Mouse (Mus musculus): ENCODE measurements around the gene Cd276. TPM values are rescaled to one million over a fixed set of nuclear protein-coding genes. Genes with fewer than 3 reads are reported as not detected.

The Cd276 gene
- total RNA-seq, 1 experiment, result 23.4 TPM

- Histone ChIP-seq H3K4me3 (ENCODE audit: insufficient read depth in 1 of 2, low read depth in 1 of 2, low read length in 2 of 2, poor library complexity in 1 of 2, severe bottlenecking in 1 of 2) (no peak overlapping the region), H3K4me1 (ENCODE audit: control insufficient read depth in 2 of 2, insufficient read depth in 2 of 2, low read length in 2 of 2, poor library complexity in 1 of 2) (no peaks in the 10 kb centered on the region), H3K27ac (ENCODE audit: insufficient read depth, low read depth, low read length, poor library complexity, severe bottlenecking) (no peak overlapping the region), H3K9me3 (ENCODE audit: control insufficient read depth, insufficient read depth, low read depth, low read length) (no peaks in the 10 kb centered on the region), H3K9ac (ENCODE audit: insufficient read depth, low read depth, low read length, poor library complexity, severe bottlenecking) (no peak overlapping the region), H3K36me3 (ENCODE audit: control insufficient read depth, insufficient read depth, low read length, poor library complexity, severe bottlenecking) (no peaks in the 10 kb centered on the region)
- no peak for DNase-seq (ENCODE audit: low read depth, low spot score)
- TF ChIP-seq MAFK (IDR thresholded peaks at IDR 0.05; ENCODE audit: insufficient read depth, low read depth, low read length), result no peak
- TF ChIP-seq CHD2 (IDR thresholded peaks at IDR 0.05; ENCODE audit: low read depth, low read length), result no peak
- TF ChIP-seq ZNF384 (IDR thresholded peaks at IDR 0.05; ENCODE audit: low read depth, low read length), result no peak
- no peak for TF ChIP-seq HCFC1 (IDR thresholded peaks at IDR 0.05; ENCODE audit: borderline replicate concordance, insufficient read depth, low read length)
- TF ChIP-seq ZC3H11A (IDR thresholded peaks at IDR 0.05; ENCODE audit: borderline replicate concordance, low read depth, low read length), result no peak
- in situ Hi-C loops (cut with MboI; ENCODE audit: low sequenced_read_pairs in 2 of 2, unreplicated experiment in 2 of 2), result no loop called here
Observed at GRCm38 (mm10) chr9:58510452-58510851, 44.8 kb downstream of the Cd276 start.

GRCm38 (mm10) chr9:58507216-58508005, 47.8 kb downstream of the Cd276 start:
- H3K9me3 ChIP-seq (ENCODE audit: control insufficient read depth, insufficient read depth, low read depth, low read length), result no peaks in the 10 kb centered on the region
- DNase-seq (ENCODE audit: low read depth, low spot score), result no peak
- H3K9ac ChIP-seq (ENCODE audit: insufficient read depth, low read depth, low read length, poor library complexity, severe bottlenecking), result no peak overlapping the region
- H3K27ac ChIP-seq (ENCODE audit: insufficient read depth, low read depth, low read length, poor library complexity, severe bottlenecking), result no peak overlapping the region
- H3K36me3 ChIP-seq (ENCODE audit: control insufficient read depth, insufficient read depth, low read length, poor library complexity, severe bottlenecking), result no peaks in the 10 kb centered on the region
- TF ChIP-seq CHD2 (IDR thresholded peaks at IDR 0.05; ENCODE audit: low read depth, low read length), result no peak
- no peak for TF ChIP-seq ZNF384 (IDR thresholded peaks at IDR 0.05; ENCODE audit: low read depth, low read length)
- no peak for TF ChIP-seq HCFC1 (IDR thresholded peaks at IDR 0.05; ENCODE audit: borderline replicate concordance, insufficient read depth, low read length)
- TF ChIP-seq ZC3H11A (IDR thresholded peaks at IDR 0.05; ENCODE audit: borderline replicate concordance, low read depth, low read length), result no peak
- no peak for TF ChIP-seq MAFK (IDR thresholded peaks at IDR 0.05; ENCODE audit: insufficient read depth, low read depth, low read length)
- no peak overlapping the region for H3K4me3 ChIP-seq (ENCODE audit: insufficient read depth in 1 of 2, low read depth in 1 of 2, low read length in 2 of 2, poor library complexity in 1 of 2, severe bottlenecking in 1 of 2)
- no peaks in the 10 kb centered on the region for H3K4me1 ChIP-seq (ENCODE audit: control insufficient read depth in 2 of 2, insufficient read depth in 2 of 2, low read length in 2 of 2, poor library complexity in 1 of 2)
- in situ Hi-C loops (cut with MboI; ENCODE audit: low sequenced_read_pairs in 2 of 2, unreplicated experiment in 2 of 2), result no loop called here

DNA sequence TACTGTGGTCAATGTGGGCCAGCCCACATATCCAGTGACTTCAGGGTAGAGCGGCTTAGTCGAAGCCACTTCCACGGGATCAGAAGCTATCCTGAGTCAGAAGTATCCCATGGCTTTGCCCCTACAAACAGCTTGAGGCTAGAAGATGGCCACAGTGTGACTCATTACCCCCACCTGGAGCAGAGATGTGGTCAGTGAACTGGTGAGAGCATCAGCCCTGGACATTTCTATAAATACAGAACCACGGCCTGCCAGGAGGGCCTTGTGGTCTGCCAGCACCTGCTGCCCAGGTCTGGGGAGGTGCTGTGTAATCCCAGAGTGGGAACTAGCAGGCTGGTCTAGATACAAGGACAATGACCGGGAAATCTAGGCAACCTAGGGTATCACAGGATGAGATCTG, 54.3 kb downstream of the Cd276 start:
- Histone ChIP-seq H3K4me3 (ENCODE audit: insufficient read depth in 1 of 2, low read depth in 1 of 2, low read length in 2 of 2, poor library complexity in 1 of 2, severe bottlenecking in 1 of 2) (no peak overlapping the region), H3K9me3 (ENCODE audit: control insufficient read depth, insufficient read depth, low read depth, low read length) (no peaks in the 10 kb centered on the region), H3K36me3 (ENCODE audit: control insufficient read depth, insufficient read depth, low read length, poor library complexity, severe bottlenecking) (no peaks in the 10 kb centered on the region), H3K27ac (ENCODE audit: insufficient read depth, low read depth, low read length, poor library complexity, severe bottlenecking) (no peak overlapping the region), H3K9ac (ENCODE audit: insufficient read depth, low read depth, low read length, poor library complexity, severe bottlenecking) (no peak overlapping the region), H3K4me1 (ENCODE audit: control insufficient read depth in 2 of 2, insufficient read depth in 2 of 2, low read length in 2 of 2, poor library complexity in 1 of 2) (no peaks in the 10 kb centered on the region)
- in situ Hi-C loops (cut with MboI; ENCODE audit: low sequenced_read_pairs in 2 of 2, unreplicated experiment in 2 of 2), result no loop called here
- DNase-seq (ENCODE audit: low read depth, low spot score), result no peak
- TF ChIP-seq CHD2 (IDR thresholded peaks at IDR 0.05; ENCODE audit: low read depth, low read length), result no peak
- no peak for TF ChIP-seq ZNF384 (IDR thresholded peaks at IDR 0.05; ENCODE audit: low read depth, low read length)
- TF ChIP-seq ZC3H11A (IDR thresholded peaks at IDR 0.05; ENCODE audit: borderline replicate concordance, low read depth, low read length), result no peak
- no peak for TF ChIP-seq HCFC1 (IDR thresholded peaks at IDR 0.05; ENCODE audit: borderline replicate concordance, insufficient read depth, low read length)
- no peak for TF ChIP-seq MAFK (IDR thresholded peaks at IDR 0.05; ENCODE audit: insufficient read depth, low read depth, low read length)

GRCm38 (mm10) chr9:58497942-58498341, 57.3 kb downstream of the Cd276 start:
- Histone ChIP-seq H3K9ac (ENCODE audit: insufficient read depth, low read depth, low read length, poor library complexity, severe bottlenecking) (no peak overlapping the region), H3K9me3 (ENCODE audit: control insufficient read depth, insufficient read depth, low read depth, low read length) (no peaks in the 10 kb centered on the region), H3K27ac (ENCODE audit: insufficient read depth, low read depth, low read length, poor library complexity, severe bottlenecking) (no peak overlapping the region), H3K4me1 (ENCODE audit: control insufficient read depth in 2 of 2, insufficient read depth in 2 of 2, low read length in 2 of 2, poor library complexity in 1 of 2) (no peaks in the 10 kb centered on the region), H3K4me3 (ENCODE audit: insufficient read depth in 1 of 2, low read depth in 1 of 2, low read length in 2 of 2, poor library complexity in 1 of 2, severe bottlenecking in 1 of 2) (no peak overlapping the region), H3K36me3 (ENCODE audit: control insufficient read depth, insufficient read depth, low read length, poor library complexity, severe bottlenecking) (no peaks in the 10 kb centered on the region)
- no peak for TF ChIP-seq MAFK (IDR thresholded peaks at IDR 0.05; ENCODE audit: insufficient read depth, low read depth, low read length)
- TF ChIP-seq CHD2 (IDR thresholded peaks at IDR 0.05; ENCODE audit: low read depth, low read length), result no peak
- TF ChIP-seq HCFC1 (IDR thresholded peaks at IDR 0.05; ENCODE audit: borderline replicate concordance, insufficient read depth, low read length), result no peak
- TF ChIP-seq ZNF384 (IDR thresholded peaks at IDR 0.05; ENCODE audit: low read depth, low read length), result no peak
- no peak for TF ChIP-seq ZC3H11A (IDR thresholded peaks at IDR 0.05; ENCODE audit: borderline replicate concordance, low read depth, low read length)
- no peak for DNase-seq (ENCODE audit: low read depth, low spot score)
- in situ Hi-C loops (cut with MboI; ENCODE audit: low sequenced_read_pairs in 2 of 2, unreplicated experiment in 2 of 2), result no loop called here

Data from ES-E14 (cell line).